Mouse (Mus musculus) midbrain, postnatal 0 days (tissue): ENCODE data around the gene Gdf1. TPM values are rescaled to one million over a fixed set of nuclear protein-coding genes. Genes with fewer than 3 reads are reported as not detected.
A peak's percentile ranks its signal among the peaks of the same experiment; 100 is the strongest.

ENCODE experiments used
- ATAC-seq: fragments of 200-750 bp; cut with Nextera tagmentation; 2 replicates; pipeline ENCODE4 v1.8.0; 2017; ENCODE audit warnings: moderate number of reproducible peaks, mild to moderate bottlenecking, moderate TSS enrichment, moderate library complexity; ENCODE audit not compliant: low FRiP score
- DNase-seq: peaks from one replicate; pipeline ENCODE4 v3.0.0-alpha.2; 2015; ENCODE audit warnings: low spot score
- H3K27ac ChIP-seq: fragments of 300-500 bp; sonication (generic); 2 replicates; pipeline ENCODE4 v1.5.1; 2014; ENCODE audit warnings: low read depth, mild to moderate bottlenecking, low read length, mixed read lengths
- H3K27me3 ChIP-seq: fragments of 300-500 bp; sonication (generic); 2 replicates; pipeline ENCODE4 v1.6.1; 2014; ENCODE audit warnings: low read length, control low read depth, mixed read lengths; ENCODE audit not compliant: insufficient read depth
- H3K36me3 ChIP-seq: fragments of 300-500 bp; sonication (generic); 2 replicates; pipeline ENCODE4 v1.6.1; 2014; ENCODE audit warnings: low read length, control low read depth, mixed read lengths; ENCODE audit not compliant: insufficient read depth
- H3K4me1 ChIP-seq: fragments of 300-500 bp; sonication (generic); 2 replicates; pipeline ENCODE4 v1.6.1; 2014; ENCODE audit warnings: mild to moderate bottlenecking, control low read depth, antibody characterized with exemption, low read length, mixed read lengths; ENCODE audit not compliant: insufficient read depth
- H3K4me2 ChIP-seq: fragments of 300-500 bp; sonication (generic); 2 replicates; pipeline ENCODE4 v1.6.1; 2014; ENCODE audit warnings: low read depth, mild to moderate bottlenecking, low read length, mixed read lengths; ENCODE audit not compliant: poor library complexity, severe bottlenecking
- H3K4me3 ChIP-seq: fragments of 300-500 bp; sonication (generic); 2 replicates; pipeline ENCODE4 v1.5.1; 2014; ENCODE audit warnings: low read depth, mild to moderate bottlenecking, low read length, moderate library complexity
- H3K9ac ChIP-seq: fragments of 300-500 bp; sonication (generic); replicated peaks from 2 replicates; pipeline ENCODE4 v1.6.1; 2014; ENCODE audit warnings: mild to moderate bottlenecking, low read length, moderate library complexity, mixed read lengths; ENCODE audit not compliant: poor library complexity, severe bottlenecking
- H3K9me3 ChIP-seq: fragments of 300-500 bp; sonication (generic); 2 replicates; pipeline ENCODE4 v1.6.1; 2016; ENCODE audit warnings: low read length, control low read depth
- CTCF ChIP-seq: IDR thresholded peaks from 2 replicates; pipeline ENCODE4 v1.5.1; 2016; ENCODE audit warnings: antibody characterized with exemption, mild to moderate bottlenecking
- WGBS: fragments of 180-500 bp; shearing (Covaris S2); extraction: QIAGEN DNeasy Blood & Tissue Kit; methylation state at CpG from one replicate; pipeline ENCODE4 v1.1.7; 2014; 5-methylcytosine and 5-hydroxymethylcytosine counted together
- polyA plus RNA-seq: library from polyadenylated mRNA; unstranded; fragments of >200 nt; fragmentation: Nextera tagmentation; extraction: Ambion mirVana; gene quantifications from 2 replicates; pipeline ENCODE4 v1.2.1, GENCODE M21; 2015
- total RNA-seq: library from RNA; depleted of rRNA; stranded (reverse); fragments of >200 nt; gene quantifications from 2 replicates; pipeline ENCODE4 v1.2.3, GENCODE M21; 2014

Gene Gdf1
- total and polyA plus RNA-seq, 2 experiments from 2014 or later, result 5.3 TPM; not detected in 1

DNA sequence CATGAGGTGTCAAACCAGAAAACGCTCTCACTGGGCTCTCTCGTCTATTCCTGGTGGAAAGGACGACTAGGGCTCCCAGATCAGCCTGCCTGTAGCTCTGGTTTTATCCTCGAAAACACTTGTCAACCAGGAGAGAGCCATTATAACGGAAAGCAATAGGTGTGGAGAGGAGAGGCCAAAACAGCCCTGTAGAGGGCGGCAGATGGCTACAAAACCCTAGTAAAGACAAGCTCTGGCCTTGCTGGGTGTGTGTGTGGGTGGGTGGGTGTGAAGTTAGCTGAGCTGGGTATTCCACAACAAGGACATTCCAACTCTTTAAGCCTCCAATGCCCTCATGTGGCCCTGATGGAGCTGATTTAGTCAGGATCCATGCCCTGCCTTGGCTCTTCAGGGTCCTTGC is 14.1 kb downstream of the Gdf1 start:
- peak; percentile 76 for TF ChIP-seq CTCF
- H3K9ac ChIP-seq, result no peak overlapping the region
- H3K27me3 ChIP-seq, result no peaks in the 10 kb centered on the region
- ATAC-seq, result peak; percentile 57; the same call in 1 of the 2 replicates
- H3K4me3 ChIP-seq, result no peak overlapping the region
- no peak overlapping the region for H3K27ac ChIP-seq
- DNase-seq, result peak; percentile 74
- no peak overlapping the region for H3K4me2 ChIP-seq
- H3K4me1 ChIP-seq, result no peaks in the 10 kb centered on the region
- peaks cover 49% of the 10 kb centered on the region for H3K36me3 ChIP-seq
- no peaks in the 10 kb centered on the region for H3K9me3 ChIP-seq
- 57% methylated on average over 6 of the region's 6 CpGs for WGBS

DNA sequence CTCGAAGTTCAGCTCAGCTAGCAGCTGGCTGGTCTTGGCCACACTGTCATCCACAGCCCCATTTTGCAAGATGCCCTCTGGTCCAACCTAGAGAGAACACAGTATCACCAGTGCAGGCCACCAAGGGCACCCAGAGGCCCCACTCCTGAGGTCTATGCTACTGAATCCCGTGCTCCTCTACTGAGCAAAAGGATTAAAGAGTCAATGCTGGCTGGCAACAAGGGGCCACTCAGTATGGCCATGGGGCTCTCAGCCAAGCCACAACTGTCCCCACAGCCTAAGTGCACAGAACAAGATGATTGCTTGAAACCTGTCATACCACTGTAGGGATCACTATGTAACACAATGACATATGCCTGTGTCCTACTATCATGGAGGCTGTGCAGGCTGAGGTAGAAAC is 14.7 kb downstream of the Gdf1 start:
- Histone ChIP-seq H3K4me1 (no peaks in the 10 kb centered on the region), H3K4me3 (no peak overlapping the region), H3K36me3 (peaks cover 49% of the 10 kb centered on the region), H3K27me3 (no peaks in the 10 kb centered on the region), H3K9me3 (no peaks in the 10 kb centered on the region), H3K4me2 (no peak overlapping the region), H3K9ac (no peak overlapping the region), H3K27ac (no peak overlapping the region)
- TF ChIP-seq CTCF, result no peak
- ATAC-seq (no peak), DNase-seq (no peak)
- WGBS, result 90% methylated on average over 2 of the region's 2 CpGs

DNA sequence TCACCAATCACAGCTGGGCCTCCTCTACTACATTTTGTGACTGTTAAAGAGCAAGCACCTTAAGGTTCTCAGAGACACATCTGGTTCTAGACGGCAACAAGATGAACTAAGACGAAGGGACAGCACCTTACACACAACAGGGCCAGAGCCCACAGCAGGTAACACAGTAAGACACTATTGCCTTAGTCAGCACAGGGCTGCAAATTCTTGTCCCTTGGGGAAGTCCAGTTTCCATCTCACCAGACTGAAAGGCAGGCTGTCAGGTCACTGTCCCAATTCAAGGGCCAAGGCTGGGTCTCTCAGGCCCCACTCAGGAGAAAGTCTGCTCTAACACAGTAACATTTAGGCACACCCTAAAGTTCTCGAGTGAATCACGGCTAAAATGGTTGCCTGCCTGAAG is 17.8 kb downstream of the Gdf1 start:
- Histone ChIP-seq H3K36me3 (peaks cover 20% of the 10 kb centered on the region), H3K4me1 (peaks cover 16% of the 10 kb centered on the region), H3K9me3 (no peaks in the 10 kb centered on the region), H3K27ac (no peak overlapping the region), H3K27me3 (no peaks in the 10 kb centered on the region), H3K4me2 (no peak overlapping the region), H3K4me3 (no peak overlapping the region), H3K9ac (no peak overlapping the region)
- WGBS, result 91% methylated on average over 4 of the region's 4 CpGs
- no peak for TF ChIP-seq CTCF
- DNase-seq (no peak), ATAC-seq (no peak)

DNA sequence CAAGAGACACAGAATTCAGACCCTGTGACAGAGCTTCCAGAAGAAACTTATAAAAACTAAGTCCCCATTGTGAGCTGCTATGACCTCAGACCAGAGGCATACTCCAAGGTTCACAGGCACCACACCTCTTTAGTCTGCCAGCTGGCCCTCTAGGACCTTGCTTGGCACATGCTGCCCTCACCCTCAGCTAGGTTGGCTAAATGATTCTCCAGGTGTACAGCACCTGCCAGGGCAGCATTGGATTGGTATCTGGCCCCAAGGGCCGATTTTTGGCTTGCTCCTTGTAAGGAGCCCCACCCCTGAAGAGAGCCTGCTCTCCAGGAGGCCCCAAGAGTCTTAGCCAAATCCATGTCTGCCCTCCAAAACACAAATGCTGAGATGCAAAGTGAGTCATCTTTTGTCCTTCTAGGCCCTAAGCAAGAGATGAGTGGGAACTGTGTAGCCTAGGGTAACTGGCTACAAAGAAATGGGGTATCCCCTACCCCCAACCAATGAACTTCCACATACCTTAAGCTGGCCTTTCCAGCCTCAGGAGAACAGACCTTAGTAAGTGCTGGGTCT is 18.3 kb downstream of the Gdf1 start:
- Histone ChIP-seq H3K9me3 (no peaks in the 10 kb centered on the region), H3K36me3 (peaks cover 15% of the 10 kb centered on the region), H3K4me1 (peaks cover 16% of the 10 kb centered on the region), H3K4me3 (no peak overlapping the region), H3K27ac (no peak overlapping the region), H3K27me3 (no peaks in the 10 kb centered on the region), H3K4me2 (no peak overlapping the region), H3K9ac (no peak overlapping the region)
- TF ChIP-seq CTCF, result no peak
- no peak for ATAC-seq
- DNase-seq, result no peak
- 67% methylated on average over 1 of the region's 1 CpGs for WGBS

DNA sequence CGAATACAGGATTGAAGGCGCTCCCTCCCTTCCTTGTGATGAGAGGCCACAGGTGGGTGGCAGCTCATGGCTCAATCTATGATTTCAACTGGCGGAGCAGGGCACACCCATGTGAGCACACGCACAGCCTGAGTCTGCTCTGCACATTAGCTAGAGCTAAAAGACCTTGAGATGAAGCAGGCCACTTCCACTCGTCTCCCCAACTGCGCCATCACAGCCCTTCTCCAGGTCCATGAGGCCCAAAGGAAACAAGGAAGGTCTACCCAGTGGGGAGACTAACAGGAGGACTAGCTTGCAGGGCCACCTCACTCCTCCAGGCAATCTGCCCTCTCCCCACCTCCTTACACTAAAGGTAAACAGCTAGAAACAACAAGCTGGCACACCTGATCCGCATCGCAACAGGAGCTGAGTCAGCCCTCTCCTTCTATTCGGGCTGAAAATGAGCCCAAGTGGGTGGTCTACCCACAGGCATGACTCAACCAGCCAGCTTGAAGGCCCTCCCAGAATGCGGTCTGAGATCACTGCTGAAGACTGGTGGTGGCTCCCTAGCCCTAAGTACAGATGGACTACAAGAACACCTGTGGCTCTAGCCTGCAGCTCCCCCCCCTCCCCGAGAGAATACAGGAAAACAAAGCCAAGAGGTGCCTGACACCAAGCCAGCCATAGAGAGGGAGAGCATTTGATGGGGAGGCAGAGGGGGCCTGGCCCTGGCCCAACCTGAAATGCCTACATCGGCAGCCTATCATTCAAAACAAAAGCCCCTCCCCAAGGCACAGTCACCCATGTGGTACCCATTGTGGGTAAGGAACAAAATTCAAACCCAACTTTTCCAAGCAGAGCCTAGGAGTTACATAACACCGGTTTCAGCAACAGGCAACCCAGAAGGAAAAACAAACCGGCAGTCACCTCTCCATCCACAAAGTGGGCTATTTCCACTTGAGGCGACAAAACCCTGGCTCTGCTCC is 21.7 kb downstream of the Gdf1 start:
- DNase-seq, result peak; percentile 15
- H3K27me3 ChIP-seq, result no peaks in the 10 kb centered on the region
- peaks cover 9% of the 10 kb centered on the region for H3K36me3 ChIP-seq
- no peak for ATAC-seq
- peak overlapping the region; percentile 93 for H3K9ac ChIP-seq
- no peak for TF ChIP-seq CTCF
- H3K27ac ChIP-seq, result no peak overlapping the region
- peak overlapping the region; percentile 98 for H3K4me2 ChIP-seq
- no peaks in the 10 kb centered on the region for H3K9me3 ChIP-seq
- 57% methylated on average over 15 of the region's 15 CpGs for WGBS
- H3K4me1 ChIP-seq, result peaks cover 16% of the 10 kb centered on the region
- peak overlapping the region; percentile 100 for H3K4me3 ChIP-seq

DNA sequence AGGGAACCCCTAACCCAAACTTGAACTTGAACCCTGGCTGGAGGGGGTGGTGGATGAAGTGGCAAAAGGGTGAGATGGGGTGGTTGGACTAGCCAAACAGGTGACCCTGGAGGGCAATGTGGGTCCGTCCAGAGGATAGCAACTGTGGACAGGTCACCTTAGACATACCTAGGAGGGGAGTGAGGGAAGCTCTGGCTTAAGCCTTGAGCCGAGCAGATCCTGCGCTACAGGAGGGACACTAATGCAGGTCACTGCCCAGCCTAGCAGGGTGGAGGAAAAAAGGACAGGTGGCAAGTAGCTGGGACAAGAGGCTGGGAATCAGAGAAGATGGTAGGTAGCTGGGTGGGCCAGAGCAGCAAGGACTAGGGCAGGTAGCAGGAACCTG is 22.4 kb downstream of the Gdf1 start:
- no peak for DNase-seq
- peak overlapping the region; percentile 98 for H3K4me2 ChIP-seq
- H3K4me1 ChIP-seq, result peaks cover 16% of the 10 kb centered on the region
- peaks cover 9% of the 10 kb centered on the region for H3K36me3 ChIP-seq
- H3K27ac ChIP-seq, result no peak overlapping the region
- peak overlapping the region; percentile 93 for H3K9ac ChIP-seq
- WGBS, result 27% methylated on average over 3 of the region's 3 CpGs
- H3K9me3 ChIP-seq, result no peaks in the 10 kb centered on the region
- ATAC-seq, result no peak
- H3K27me3 ChIP-seq, result no peaks in the 10 kb centered on the region
- TF ChIP-seq CTCF, result no peak
- peak overlapping the region; percentile 100 for H3K4me3 ChIP-seq
